ENCODE assay signal across 23 mouse cellular contexts in genomic region chr10:108378479-108378878, GRCm38 (mm10). TPM values are rescaled to one million over a fixed set of nuclear protein-coding genes. Genes with fewer than 3 reads are reported as not detected.
DNase-seq lines count a peak whose midpoint lies in the region; ATAC-seq lines count a peak whose summit lies in the region.
"Had no signal": no experiment of that assay in that cellular context is flagged by ENCODE, and none has a peak within 500 bp of the region (broad histone marks: within the 10 kb centered on the region; RNA-seq: fewer than 3 reads in every experiment).

No protein-coding gene starts in this region.

- 57% methylated on average over 5 of the region's 5 CpGs for WGBS in heart, embryonic 11.5 days (ENCODE audit: insufficient replicate concordance)

- ATAC-seq in heart, embryonic 11.5 days (replicated peaks; ENCODE audit: insufficient number of reproducible peaks, low FRiP score, low TSS enrichment) = no peak
- ATAC-seq: activated CD4-positive, CD25-positive, alpha-beta regulatory T cell, adult 4 months; CD4-positive, CD25-positive, alpha-beta regulatory T cell, adult 4 months; forebrain, embryonic 14.5 days; forebrain, postnatal 0 days; intestine, postnatal 0 days had no signal

- no peak overlapping the region for H3K4me2 ChIP-seq in heart, embryonic 11.5 days
- H3K4me2 ChIP-seq: embryonic facial prominence, embryonic 13.5 days; heart, embryonic 13.5 days; hindbrain, embryonic 12.5 days; hindbrain, embryonic 15.5 days had no signal

- no peak for DNase-seq in heart, adult 9 months (ENCODE audit: low spot score in 2 of 2)
- peak; percentile 29 for DNase-seq in urinary bladder, postnatal 14 days (ENCODE audit: low spot score)
- DNase-seq in urinary bladder, adult 18-20 months (ENCODE audit: low spot score in 2 of 2) = no peak
- DNase-seq in forelimb bud, embryonic 11.5 days (ENCODE audit: low read depth, low spot score) = peak; percentile 27
- DNase-seq in lung, postnatal 25 days (ENCODE audit: low spot score) = no peak
- no peak for DNase-seq in c-Kit-positive CD71-positive TER-119-positive erythroid progenitor cells, embryonic 14.5 days (ENCODE audit: low spot score)
- DNase-seq: adrenal gland, adult 8-10 months; adrenal gland, postnatal 25 days; cerebellum, adult 2 months; cerebellum, adult 9-11 months; cerebellum, postnatal 25 days; forebrain, postnatal 0 days; gastrocnemius, postnatal 25 days; heart, postnatal 14 days had no signal

- H3K4me1 ChIP-seq in heart, embryonic 11.5 days (ENCODE audit: control insufficient read depth, insufficient read depth, low read length) = peaks cover 11% of the 10 kb centered on the region
- H3K4me1 ChIP-seq: embryonic facial prominence, embryonic 13.5 days; hindbrain, embryonic 12.5 days; hindbrain, embryonic 15.5 days had no signal

- no peak overlapping the region for H3K9ac ChIP-seq in heart, embryonic 11.5 days (ENCODE audit: low read depth, low read length)
- H3K9ac ChIP-seq: embryonic facial prominence, embryonic 13.5 days; forebrain, postnatal 0 days; heart, embryonic 13.5 days; hindbrain, embryonic 12.5 days; hindbrain, embryonic 15.5 days had no signal

- no peaks in the 10 kb centered on the region for H3K27me3 ChIP-seq in heart, embryonic 11.5 days (ENCODE audit: control insufficient read depth, insufficient read depth, low read length)
- H3K27me3 ChIP-seq: embryonic facial prominence, embryonic 13.5 days; heart, embryonic 13.5 days; hindbrain, embryonic 12.5 days; hindbrain, embryonic 15.5 days had no signal

- peaks cover 3% of the 10 kb centered on the region; the same call in 1 of the 2 replicates for H3K36me3 ChIP-seq in heart, embryonic 11.5 days (ENCODE audit: control insufficient read depth, insufficient read depth, low read length)
- H3K36me3 ChIP-seq: hindbrain, embryonic 12.5 days; hindbrain, embryonic 15.5 days had no signal

- no peaks in the 10 kb centered on the region for H3K9me3 ChIP-seq in heart, embryonic 11.5 days (replicated peaks; ENCODE audit: control insufficient read depth, low read length)
- H3K9me3 ChIP-seq: embryonic facial prominence, embryonic 13.5 days; hindbrain, embryonic 15.5 days had no signal

- H3K4me3 ChIP-seq in heart, embryonic 11.5 days (ENCODE audit: low read depth, low read length) = no peak overlapping the region
- H3K4me3 ChIP-seq: embryonic facial prominence, embryonic 13.5 days; heart, embryonic 13.5 days; hindbrain, embryonic 12.5 days; hindbrain, embryonic 15.5 days had no signal

- H3K27ac ChIP-seq in heart, embryonic 11.5 days (ENCODE audit: low read depth, low read length) = peak overlapping the region; percentile 50; the same call in 1 of the 2 replicates
- H3K27ac ChIP-seq: embryonic facial prominence, embryonic 13.5 days; heart, embryonic 13.5 days; hindbrain, embryonic 12.5 days; hindbrain, embryonic 15.5 days had no signal

RNA-seq across cellular contexts. Expression of gene Pawr, which starts 46.6 kb away (rescaled TPM):
- 16.8 and 18.7 TPM in 2 replicates for polyA plus RNA-seq in heart, embryonic 11.5 days (2014; fragmentation: Nextera tagmentation; extraction: Ambion mirVana)
- polyA plus RNA-seq: activated CD4-positive, CD25-positive, alpha-beta regulatory T cell, adult 4 months; CD4-positive, CD25-positive, alpha-beta regulatory T cell, adult 4 months had no signal

Comparison
In these comparisons a context has a peak if more than half of its experiments do, and no peak if none do; other contexts are left out.
1. DNase-seq: peak in urinary bladder, postnatal 14 days (single experiment) and forelimb bud, embryonic 11.5 days (single experiment); none in heart, adult 9 months (0 of 2), urinary bladder, adult 18-20 months (0 of 2), lung, postnatal 25 days (single experiment) and c-Kit-positive CD71-positive TER-119-positive erythroid progenitor cells, embryonic 14.5 days (single experiment).